Mouse (Mus musculus): ENCODE measurements around the gene Galntl6. TPM values are rescaled to one million over a fixed set of nuclear protein-coding genes. Genes with fewer than 3 reads are reported as not detected.

Gene Galntl6
- polyA plus RNA-seq, 1 experiment, result not detected

DNA sequence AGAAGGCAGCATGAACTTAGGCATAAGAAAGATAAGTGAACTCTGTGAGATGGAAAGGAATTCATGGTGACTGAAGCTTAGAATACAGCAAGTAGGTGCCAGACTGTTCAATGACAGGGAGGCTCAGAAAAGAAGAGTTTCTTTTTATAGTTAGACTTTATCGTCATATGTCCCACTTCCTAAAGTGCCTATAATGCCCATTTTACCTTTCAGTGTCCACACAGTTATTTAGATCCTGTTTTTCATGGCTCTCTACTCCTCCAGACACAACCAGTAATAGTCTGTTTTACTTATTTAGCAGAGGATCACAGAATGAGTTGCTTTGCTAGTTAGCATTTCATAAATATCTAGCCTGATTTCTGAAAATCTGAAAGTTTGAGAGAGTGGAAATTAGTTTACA lies 838.7 kb downstream of the Galntl6 start:
- no peaks in the 10 kb centered on the region for H3K36me3 ChIP-seq (ENCODE audit: control insufficient read depth, insufficient read depth, low read length)
- H3K4me3 ChIP-seq (ENCODE audit: control insufficient read depth, insufficient read depth, low read length), result no peak overlapping the region
- TF ChIP-seq CTCF (IDR thresholded peaks at IDR 0.05; ENCODE audit: borderline replicate concordance, control insufficient read depth, extremely low read depth, insufficient read depth, low read length, poor library complexity) (no peak), POLR2A (IDR thresholded peaks at IDR 0.05; ENCODE audit: control insufficient read depth, extremely low read depth, insufficient read depth, low read length, poor library complexity) (no peak)
- no peak overlapping the region for H3K27ac ChIP-seq (ENCODE audit: control insufficient read depth, insufficient read depth, low read length)
- H3K4me1 ChIP-seq (replicated peaks; ENCODE audit: control insufficient read depth, insufficient read depth, low read length), result no peaks in the 10 kb centered on the region
- WGBS, result 100% methylated on average over 1 of the region's 1 CpGs
- no peaks in the 10 kb centered on the region for H3K27me3 ChIP-seq (ENCODE audit: control insufficient read depth, insufficient read depth, low read length)
- no peak for DNase-seq

DNA sequence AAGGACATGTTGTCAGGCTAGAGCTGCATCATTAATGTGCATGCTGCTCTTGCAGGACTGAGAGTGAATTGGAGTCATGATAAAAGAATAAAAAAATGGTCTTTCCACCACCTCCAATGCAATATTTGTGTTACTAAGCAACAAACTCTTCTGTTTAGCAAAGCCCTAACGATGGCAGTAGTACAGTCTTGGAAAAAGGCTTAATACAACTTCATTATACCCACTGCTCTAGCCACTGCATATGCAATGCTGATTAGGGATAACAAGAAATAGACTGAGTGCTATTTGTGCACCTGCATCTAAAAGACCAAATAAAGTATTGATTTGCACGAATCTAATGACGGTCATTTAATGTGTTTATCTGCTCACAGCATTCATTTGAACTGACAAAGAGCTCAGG lies 880.2 kb downstream of the Galntl6 start:
- no peaks in the 10 kb centered on the region for H3K36me3 ChIP-seq (ENCODE audit: control insufficient read depth, insufficient read depth, low read length)
- DNase-seq, result no peak
- no peaks in the 10 kb centered on the region for H3K27me3 ChIP-seq (ENCODE audit: control insufficient read depth, insufficient read depth, low read length)
- no peak overlapping the region for H3K4me3 ChIP-seq (ENCODE audit: control insufficient read depth, insufficient read depth, low read length)
- TF ChIP-seq CTCF (IDR thresholded peaks at IDR 0.05; ENCODE audit: borderline replicate concordance, control insufficient read depth, extremely low read depth, insufficient read depth, low read length, poor library complexity) (no peak), POLR2A (IDR thresholded peaks at IDR 0.05; ENCODE audit: control insufficient read depth, extremely low read depth, insufficient read depth, low read length, poor library complexity) (no peak)
- H3K4me1 ChIP-seq (replicated peaks; ENCODE audit: control insufficient read depth, insufficient read depth, low read length), result no peaks in the 10 kb centered on the region
- WGBS, result 86% methylated on average over 3 of the region's 3 CpGs
- no peak overlapping the region for H3K27ac ChIP-seq (ENCODE audit: control insufficient read depth, insufficient read depth, low read length)

DNA sequence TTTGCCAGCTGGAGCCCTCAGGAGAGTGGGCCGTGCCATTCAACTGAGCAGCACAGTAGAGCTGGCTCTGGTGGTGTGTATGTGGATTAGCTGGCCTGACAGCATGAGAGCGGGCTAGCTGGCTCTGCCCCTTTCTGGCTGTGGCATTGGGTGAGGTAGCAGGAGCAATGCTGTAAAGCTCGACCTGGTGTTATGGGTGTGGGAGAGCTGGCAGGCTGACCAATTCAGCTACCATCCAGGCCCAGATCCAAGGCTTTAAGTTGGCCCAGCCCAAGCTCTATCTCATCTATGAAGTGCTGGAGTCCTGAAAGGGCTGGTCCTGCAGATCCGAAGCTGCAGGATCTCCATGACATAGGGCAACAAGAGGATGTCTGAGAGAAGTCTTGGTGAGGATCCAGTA lies 886.9 kb downstream of the Galntl6 start:
- Histone ChIP-seq H3K27me3 (ENCODE audit: control insufficient read depth, insufficient read depth, low read length) (no peaks in the 10 kb centered on the region), H3K27ac (ENCODE audit: control insufficient read depth, insufficient read depth, low read length) (no peak overlapping the region), H3K4me3 (ENCODE audit: control insufficient read depth, insufficient read depth, low read length) (no peak overlapping the region), H3K4me1 (replicated peaks; ENCODE audit: control insufficient read depth, insufficient read depth, low read length) (no peaks in the 10 kb centered on the region), H3K36me3 (ENCODE audit: control insufficient read depth, insufficient read depth, low read length) (no peaks in the 10 kb centered on the region)
- 88% methylated on average over 4 of the region's 4 CpGs for WGBS
- TF ChIP-seq POLR2A (IDR thresholded peaks at IDR 0.05; ENCODE audit: control insufficient read depth, extremely low read depth, insufficient read depth, low read length, poor library complexity) (no peak), CTCF (IDR thresholded peaks at IDR 0.05; ENCODE audit: borderline replicate concordance, control insufficient read depth, extremely low read depth, insufficient read depth, low read length, poor library complexity) (no peak)
- DNase-seq, result no peak

DNA sequence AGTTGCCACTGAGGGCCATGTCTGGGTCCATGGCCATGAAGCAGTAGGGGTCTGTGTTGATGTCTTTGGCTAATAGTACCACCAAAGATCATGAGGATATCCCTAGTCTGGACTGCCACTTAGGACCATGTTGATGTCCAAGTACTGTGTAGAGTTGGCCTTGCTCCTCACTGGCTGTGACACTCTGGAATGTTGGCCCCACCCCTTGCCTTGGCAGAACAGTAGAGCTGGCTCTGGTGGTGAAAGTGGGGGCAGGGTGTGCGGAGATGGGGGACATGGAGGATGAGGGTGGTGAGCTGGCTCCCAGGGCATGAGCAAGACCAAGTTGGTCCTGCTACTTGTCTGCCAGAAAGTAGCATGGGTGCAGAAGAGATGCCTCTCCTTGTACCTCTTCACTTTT lies 887.3 kb downstream of the Galntl6 start:
- no peaks in the 10 kb centered on the region for H3K4me1 ChIP-seq (replicated peaks; ENCODE audit: control insufficient read depth, insufficient read depth, low read length)
- WGBS, result 88% methylated on average over 1 of the region's 1 CpGs
- H3K36me3 ChIP-seq (ENCODE audit: control insufficient read depth, insufficient read depth, low read length), result no peaks in the 10 kb centered on the region
- H3K27ac ChIP-seq (ENCODE audit: control insufficient read depth, insufficient read depth, low read length), result no peak overlapping the region
- no peak overlapping the region for H3K4me3 ChIP-seq (ENCODE audit: control insufficient read depth, insufficient read depth, low read length)
- DNase-seq, result no peak
- H3K27me3 ChIP-seq (ENCODE audit: control insufficient read depth, insufficient read depth, low read length), result no peaks in the 10 kb centered on the region
- TF ChIP-seq POLR2A (IDR thresholded peaks at IDR 0.05; ENCODE audit: control insufficient read depth, extremely low read depth, insufficient read depth, low read length, poor library complexity), result no peak
- no peak for TF ChIP-seq CTCF (IDR thresholded peaks at IDR 0.05; ENCODE audit: borderline replicate concordance, control insufficient read depth, extremely low read depth, insufficient read depth, low read length, poor library complexity)

DNA sequence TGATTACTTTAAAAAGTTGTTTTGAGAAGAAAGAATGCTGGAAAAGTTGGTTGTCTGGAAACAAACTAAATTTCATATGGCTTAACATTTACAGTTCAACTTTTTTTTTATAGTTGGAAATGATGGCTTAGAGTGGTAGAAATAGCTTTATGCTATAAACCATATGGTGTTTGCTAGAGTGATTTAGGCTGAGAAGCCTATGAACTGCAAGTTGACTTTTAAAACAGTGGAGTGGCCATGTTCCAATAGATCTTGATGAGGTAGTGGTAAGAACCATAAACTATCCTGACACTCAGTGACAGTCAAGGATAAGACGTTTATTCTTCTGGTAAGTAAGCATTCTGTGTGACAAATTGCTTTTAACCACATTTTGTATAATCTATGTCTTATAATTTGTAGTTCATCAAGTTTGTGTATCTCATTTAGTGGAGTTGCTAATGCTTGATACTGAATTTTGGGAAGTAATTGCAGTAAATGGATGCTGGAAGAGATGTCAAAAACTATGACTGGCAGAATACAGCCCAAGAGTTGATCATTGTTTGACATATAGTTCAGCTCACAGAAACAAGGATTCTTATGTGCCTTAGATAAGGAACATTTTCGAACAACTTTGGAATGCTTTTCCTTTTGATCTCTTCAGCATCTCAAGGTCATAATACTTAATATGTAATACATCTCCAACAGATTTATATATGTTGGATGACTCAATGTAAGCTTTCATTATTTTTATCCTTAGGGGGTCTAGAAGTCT lies 888.8 kb downstream of the Galntl6 start:
- DNase-seq, result no peak
- 79% methylated on average over 2 of the region's 2 CpGs for WGBS
- Histone ChIP-seq H3K4me3 (ENCODE audit: control insufficient read depth, insufficient read depth, low read length) (no peak overlapping the region), H3K27me3 (ENCODE audit: control insufficient read depth, insufficient read depth, low read length) (no peaks in the 10 kb centered on the region), H3K4me1 (replicated peaks; ENCODE audit: control insufficient read depth, insufficient read depth, low read length) (no peaks in the 10 kb centered on the region), H3K36me3 (ENCODE audit: control insufficient read depth, insufficient read depth, low read length) (no peaks in the 10 kb centered on the region), H3K27ac (ENCODE audit: control insufficient read depth, insufficient read depth, low read length) (no peak overlapping the region)
- TF ChIP-seq CTCF (IDR thresholded peaks at IDR 0.05; ENCODE audit: borderline replicate concordance, control insufficient read depth, extremely low read depth, insufficient read depth, low read length, poor library complexity) (no peak), POLR2A (IDR thresholded peaks at IDR 0.05; ENCODE audit: control insufficient read depth, extremely low read depth, insufficient read depth, low read length, poor library complexity) (no peak)

DNA sequence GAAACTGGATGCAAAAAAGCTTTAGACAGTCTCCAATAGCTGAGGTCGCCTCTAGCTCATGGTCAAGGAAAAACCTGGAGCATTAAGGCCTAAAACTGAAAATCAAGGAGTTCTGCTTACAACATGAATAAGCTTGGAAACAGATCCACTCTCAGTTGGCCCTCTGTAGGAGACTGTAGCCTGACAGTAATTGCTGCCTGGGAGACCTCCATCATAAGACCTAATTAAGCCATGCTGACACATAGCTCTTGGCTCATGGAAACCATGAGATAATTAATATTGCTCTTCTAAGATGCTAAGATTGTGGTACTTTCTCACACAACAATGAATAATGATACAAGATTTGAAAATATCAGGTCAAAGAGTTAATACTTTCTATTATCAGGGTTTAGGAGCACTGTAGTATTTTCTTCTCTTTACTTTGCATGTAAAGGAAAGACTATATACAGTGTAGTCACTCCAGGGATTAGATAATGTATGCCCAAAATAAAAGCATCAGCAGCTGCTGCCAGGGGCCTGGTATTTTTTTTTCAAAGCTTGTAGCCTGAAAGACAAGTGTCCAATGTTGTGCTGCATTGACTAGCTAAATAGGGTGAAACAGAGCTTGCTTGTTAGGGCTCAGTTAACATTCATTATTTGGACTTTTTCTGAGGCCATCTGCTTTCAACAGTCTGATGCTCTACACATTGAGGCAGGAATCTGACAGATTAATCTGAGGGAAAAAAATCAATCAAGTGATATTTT lies 922.8 kb downstream of the Galntl6 start:
- Histone ChIP-seq H3K4me1 (replicated peaks; ENCODE audit: control insufficient read depth, insufficient read depth, low read length) (no peaks in the 10 kb centered on the region), H3K27ac (ENCODE audit: control insufficient read depth, insufficient read depth, low read length) (no peak overlapping the region), H3K27me3 (ENCODE audit: control insufficient read depth, insufficient read depth, low read length) (no peaks in the 10 kb centered on the region), H3K36me3 (ENCODE audit: control insufficient read depth, insufficient read depth, low read length) (no peaks in the 10 kb centered on the region), H3K4me3 (ENCODE audit: control insufficient read depth, insufficient read depth, low read length) (no peak overlapping the region)
- TF ChIP-seq POLR2A (IDR thresholded peaks at IDR 0.05; ENCODE audit: control insufficient read depth, extremely low read depth, insufficient read depth, low read length, poor library complexity) (no peak), CTCF (IDR thresholded peaks at IDR 0.05; ENCODE audit: borderline replicate concordance, control insufficient read depth, extremely low read depth, insufficient read depth, low read length, poor library complexity) (no peak)
- DNase-seq, result no peak
- 88% methylated on average over 1 of the region's 1 CpGs for WGBS

All from thymus, adult 2 months (tissue).